Mouse (Mus musculus) liver, embryonic 14.5 days (tissue): Measurements from ENCODE around the gene Bmpr2.

Experiments used
- CTCF ChIP-seq: IDR thresholded peaks from 2 replicates; pipeline ENCODE4 v1.5.1; 2016; ENCODE audit warnings: antibody characterized with exemption, low read depth, control low read depth
- EP300 ChIP-seq: IDR thresholded peaks from 2 replicates; pipeline ENCODE4 v1.6.1; 2016; ENCODE audit warnings: antibody characterized with exemption, low read depth

DNA sequence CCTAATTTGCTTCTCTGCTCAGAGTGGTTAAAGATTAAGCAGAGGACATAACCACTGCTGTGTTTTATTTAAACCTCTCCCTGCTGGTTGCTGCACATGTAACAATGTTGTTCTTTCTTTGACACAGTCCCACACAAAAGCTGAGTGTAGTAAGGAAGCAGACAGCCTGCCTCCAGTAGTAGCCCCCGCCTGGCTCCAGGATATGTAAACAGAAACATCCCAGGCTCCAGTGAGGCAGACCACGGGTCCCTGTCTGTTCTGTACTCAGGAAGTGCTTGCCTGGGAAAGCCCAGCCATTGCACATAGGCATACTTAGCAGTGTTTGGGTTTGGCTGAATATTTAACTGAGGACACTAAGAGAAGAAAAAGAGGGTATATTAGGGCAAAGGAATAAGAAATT, 70.5 kb downstream of the Bmpr2 start:
- TF ChIP-seq CTCF: no peak
- no peak for TF ChIP-seq EP300
